Mouse (Mus musculus) lung, postnatal 4 days (tissue): ENCODE results near the gene Fzr1.

Source experiments
- DNase-seq, 2 experiments: peaks; one replicate each; pipeline ENCODE4 v3.0.0; 2021

Gene Fzr1

DNA sequence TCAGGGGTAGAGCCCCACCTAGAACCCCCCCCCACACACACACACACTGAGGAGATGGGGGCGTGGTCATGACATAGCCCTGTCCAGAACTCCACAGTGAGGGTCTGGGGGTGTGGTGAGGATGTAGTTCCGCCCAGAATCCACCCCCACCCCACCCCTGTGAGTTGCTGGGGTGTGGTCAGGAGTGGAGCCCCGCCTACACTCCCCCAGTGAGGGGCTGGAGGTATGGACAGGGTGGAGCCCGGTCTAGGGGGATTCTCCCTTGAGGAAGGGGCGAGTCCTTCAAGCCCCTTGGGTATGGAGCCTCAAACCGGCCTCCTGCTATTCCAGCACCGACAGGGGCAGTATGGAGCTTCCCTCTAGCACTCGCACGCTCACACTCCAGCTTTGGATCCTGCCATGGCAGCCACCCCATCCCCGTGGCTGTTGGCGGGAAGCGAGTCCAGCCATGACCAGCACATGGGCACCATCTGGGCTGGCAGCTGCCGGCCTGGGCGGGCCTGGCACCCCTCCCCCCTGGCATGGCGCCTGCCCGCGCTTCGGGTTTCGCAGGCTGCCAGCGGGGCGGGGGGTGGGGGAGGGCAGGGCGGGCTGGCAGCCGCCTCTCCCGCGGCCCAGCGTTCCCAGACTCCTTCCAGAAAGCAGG lies 38.4 kb upstream of the Fzr1 start:
- DNase-seq = peak; percentile 86 to 93

DNA sequence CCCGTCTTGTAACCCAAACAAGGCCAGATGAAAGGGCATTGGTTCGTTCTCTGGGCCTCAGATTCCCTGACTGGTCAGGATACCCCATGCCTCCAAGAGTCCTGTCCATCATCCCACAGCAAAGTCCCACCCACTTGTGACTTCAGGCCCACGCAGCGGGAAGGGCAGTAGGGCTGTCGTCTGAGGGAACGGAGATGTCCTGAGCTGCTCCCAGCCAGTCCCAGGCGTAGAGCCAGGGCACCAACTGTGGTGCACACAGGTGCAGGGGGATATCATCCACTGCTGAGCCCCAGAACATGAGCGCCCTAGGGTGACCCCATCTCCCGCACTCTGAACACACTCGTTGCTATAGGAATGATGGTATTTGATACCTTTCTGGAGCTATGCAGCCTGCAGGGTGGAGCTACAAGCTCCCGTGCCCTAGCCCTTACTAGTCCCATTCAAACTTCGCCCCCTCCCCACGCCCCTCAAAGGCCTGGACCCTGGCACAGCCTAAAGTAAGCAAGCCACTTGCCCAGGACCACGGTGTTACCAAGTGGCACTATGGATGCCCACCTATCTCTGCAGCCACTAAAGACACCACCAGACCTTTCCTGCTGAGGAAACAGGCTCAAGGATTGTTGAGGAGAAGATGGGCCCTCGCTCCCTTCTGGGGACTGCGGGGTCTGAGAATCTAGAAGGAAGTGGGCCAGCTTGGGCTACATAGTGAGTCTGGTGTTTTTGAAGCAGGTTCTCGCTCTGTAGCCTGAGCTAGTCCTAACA lies 37.4 kb upstream of the Fzr1 start:
- DNase-seq = no peak

DNA sequence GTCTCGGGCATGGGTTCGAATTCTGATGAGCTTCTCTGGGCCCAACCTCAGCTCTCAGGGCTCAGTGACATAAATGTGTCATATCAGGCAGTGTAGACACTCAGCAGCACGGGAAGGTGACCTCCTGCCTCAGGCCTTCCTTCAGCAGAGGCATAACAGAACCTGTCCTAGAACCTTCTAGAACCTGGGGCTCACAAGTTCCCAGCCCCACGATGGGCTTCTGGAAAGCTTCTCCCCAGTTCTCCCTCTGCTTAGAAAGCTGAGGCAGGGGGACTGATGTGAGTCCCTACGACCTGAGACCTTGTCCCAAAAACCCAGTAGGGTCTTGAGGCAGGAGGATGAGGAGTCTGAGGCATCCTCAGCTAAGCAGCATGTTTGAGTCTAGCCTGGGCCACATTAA lies 36.8 kb upstream of the Fzr1 start:
- no peak for DNase-seq

DNA sequence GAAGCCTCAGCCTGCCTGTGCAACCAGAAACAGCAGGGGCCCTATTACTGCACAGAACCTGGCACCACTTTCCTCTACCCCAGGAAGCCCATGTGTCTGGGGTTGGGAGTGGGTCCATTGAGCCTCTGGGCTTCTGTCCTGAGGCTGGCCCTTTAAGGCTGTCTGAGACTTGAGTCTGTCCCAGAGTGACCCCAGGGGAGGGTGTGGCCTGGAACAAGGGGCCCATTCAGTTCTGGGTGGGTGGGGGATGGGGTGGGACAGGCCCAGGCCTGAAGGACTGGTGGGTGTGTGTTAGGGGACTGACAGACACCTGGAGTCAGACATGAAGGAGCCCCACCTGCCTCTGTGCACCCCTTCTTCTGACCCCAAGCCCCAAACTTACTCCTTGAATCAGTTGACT lies 36.4 kb upstream of the Fzr1 start:
- DNase-seq = peak in 1 of 2 experiments; percentile 57

DNA sequence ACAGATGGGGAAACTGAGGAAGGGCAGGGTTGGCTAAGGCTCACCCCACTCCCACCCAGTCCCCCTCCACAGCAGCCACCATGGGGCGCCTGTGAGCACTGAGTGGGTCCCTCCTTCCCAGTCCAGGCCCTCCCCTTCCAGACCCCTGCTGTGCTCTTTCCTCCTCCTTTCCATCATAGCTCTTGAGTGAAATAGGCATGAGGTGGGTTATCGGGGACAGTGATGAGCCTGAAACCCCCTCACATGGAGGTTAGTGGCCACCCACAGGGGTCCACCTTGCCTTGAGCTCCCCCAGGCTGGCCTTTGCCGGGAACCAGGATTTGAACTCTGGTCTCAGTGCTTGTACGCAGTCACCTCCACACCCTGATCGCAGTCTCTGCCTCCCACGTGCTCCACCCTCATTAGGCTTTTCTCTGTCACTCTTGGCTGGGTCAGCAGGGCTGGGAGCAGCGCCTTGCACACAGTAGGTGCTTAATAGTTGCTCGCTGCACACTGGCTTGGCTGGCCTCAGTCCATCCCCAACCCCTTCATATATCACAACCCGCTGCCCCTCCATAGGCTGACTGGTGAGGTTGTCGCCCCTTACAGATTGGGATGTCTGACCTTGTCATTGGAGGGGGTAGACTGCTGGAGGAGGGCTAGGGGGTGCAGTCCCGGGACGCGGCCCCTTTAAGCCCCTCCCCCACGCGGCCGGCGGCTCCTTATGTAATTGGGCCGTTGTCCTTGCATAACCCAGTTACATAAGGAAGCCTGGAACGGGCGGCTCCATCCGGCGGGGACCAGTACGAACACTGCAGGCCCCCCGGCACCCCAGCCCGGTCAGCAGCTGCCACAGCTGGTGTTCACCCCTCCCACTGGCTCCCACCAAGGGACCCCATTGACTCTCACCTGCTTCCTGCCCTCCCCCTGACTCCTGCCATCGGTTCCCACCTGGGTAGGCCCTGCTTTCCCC lies 35.3 kb upstream of the Fzr1 start:
- DNase-seq = peak; percentile 90 to 93

DNA sequence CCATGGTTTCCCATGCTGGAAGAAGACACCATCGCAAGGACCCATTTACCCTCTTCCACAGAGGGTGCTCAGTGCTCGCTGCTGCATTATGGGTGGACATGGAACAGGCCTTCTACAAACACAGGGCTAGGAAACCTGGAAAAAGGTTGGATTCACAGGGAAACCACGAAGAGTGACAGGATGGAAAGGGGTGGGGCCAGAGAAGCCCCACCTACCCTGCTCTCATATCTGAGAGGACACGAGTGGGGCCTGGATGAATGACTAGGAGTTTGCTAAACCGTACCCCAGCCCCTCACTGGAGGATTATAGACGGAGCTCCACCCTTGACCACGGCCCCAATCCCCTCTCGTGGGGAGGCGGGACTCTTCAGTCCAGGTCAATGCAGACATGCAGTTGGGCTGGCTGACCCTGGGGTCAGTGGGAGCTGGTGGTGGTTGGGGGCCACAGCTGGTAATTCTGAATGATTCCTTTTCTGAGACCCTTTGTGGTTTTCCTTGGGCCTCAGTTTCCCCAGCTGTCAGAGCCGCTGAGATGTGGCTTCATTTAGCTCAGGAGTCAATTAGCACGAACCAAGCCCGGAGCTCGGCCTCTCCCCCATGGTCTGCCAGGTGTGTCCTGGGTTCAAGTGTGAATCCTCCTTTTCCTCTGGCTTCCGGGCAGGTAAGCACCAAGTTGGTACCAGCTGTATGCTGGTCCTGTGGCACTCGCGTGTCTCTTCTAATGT lies 34.4 kb upstream of the Fzr1 start:
- DNase-seq = no peak

DNA sequence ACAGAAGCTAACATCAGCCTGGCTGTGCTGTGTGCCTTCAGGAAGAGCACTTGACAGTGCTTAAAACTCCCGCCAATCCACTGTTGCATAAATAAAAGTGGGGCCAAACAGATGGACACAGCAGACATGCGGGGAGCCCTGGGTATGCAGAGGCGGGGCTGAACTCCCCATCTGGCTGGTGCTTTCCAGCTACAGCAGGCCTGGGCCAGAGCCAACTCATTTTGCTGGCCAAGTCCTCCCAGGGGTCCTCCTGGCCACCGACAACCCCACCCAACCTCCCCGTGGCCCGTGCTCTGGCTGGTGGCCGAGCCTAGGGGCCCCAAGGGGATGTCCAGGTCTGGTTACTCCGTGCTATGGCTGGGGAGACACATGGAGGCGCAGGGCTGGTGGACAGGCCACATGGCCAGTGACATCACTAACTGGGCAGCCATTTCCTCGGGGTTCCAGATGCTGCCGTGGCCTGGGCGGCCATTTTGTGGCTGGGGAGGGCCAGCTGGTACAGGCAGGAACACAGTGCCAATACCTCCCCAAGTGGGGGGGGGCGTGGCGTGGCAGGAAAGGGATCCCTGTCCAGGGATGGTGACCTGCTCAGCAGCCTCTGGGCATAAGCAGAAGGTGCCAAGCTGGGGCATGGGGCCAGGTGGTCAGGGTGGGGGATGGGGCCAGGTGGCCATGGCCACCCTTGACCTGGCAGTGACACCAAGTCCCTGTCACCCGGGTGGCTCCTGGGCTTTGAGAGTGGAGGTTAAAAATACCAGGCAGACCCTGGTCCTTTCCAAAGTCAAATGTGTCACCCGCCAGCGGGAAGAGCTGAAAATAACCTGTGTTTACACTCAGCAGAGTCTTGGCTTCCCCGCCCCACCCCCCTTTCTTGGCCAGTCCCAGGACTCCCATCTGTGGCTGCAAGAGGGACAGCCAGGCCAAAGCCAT lies 33.4 kb upstream of the Fzr1 start:
- DNase-seq = peak; percentile 80 to 91

DNA sequence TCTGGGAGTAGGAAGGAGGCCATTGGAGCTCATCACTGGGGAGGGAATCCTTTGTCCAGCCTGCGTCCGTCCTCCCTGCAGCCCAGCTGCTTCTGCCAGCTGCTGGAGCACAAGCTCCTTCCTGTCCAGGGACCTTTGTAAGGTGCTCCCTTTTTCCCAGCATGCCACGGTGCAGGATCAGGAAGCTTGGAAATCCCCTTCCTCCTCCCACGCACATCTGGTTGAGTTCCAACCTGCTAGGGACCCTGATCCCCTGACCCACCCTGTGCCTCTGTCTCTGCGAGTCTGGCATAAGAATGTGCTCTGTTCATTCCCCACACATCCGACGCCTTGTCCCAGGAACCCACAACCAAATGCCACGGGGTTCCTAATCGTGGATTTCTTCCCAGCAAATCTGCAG lies 32.7 kb upstream of the Fzr1 start:
- no peak for DNase-seq

DNA sequence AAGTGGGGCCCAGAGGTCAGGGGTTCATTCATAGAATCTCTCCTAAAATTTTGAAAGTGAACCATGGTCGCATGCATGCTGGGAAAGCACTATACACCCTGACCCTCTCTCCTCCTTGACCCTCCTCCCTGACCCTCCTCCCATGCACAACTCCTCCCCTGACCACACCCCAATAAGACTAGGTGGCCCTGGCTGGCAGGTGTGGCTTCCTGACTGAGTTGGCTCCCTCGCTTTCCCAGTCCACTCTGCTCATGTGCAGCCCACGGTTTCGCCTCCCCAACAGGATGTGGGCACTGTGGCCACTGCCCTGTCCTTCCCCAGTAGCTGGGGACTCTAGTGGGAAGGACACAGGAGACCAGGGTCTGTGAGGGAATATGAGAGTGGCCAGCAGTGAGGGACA lies 32.0 kb upstream of the Fzr1 start:
- DNase-seq = no peak

DNA sequence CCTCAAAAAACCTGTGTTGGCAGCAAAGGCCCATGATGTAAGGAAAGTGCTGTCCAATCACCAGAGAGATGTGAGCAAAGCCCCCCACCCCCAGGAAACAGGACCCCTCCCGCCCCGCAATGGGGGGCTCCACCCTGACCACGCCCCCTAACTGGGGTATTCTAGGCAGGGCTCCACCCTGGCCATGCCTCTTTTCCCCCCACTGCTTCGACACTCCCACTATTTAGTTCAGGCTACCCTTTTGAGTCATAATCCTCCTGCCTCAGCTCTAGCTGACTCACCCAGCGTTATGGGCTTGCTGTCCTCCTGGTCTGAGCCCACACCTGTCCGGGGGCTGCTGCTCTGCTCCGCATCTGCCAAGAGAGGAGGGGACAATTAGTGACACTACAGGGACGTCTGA lies 31.0 kb upstream of the Fzr1 start:
- no peak for DNase-seq

DNA sequence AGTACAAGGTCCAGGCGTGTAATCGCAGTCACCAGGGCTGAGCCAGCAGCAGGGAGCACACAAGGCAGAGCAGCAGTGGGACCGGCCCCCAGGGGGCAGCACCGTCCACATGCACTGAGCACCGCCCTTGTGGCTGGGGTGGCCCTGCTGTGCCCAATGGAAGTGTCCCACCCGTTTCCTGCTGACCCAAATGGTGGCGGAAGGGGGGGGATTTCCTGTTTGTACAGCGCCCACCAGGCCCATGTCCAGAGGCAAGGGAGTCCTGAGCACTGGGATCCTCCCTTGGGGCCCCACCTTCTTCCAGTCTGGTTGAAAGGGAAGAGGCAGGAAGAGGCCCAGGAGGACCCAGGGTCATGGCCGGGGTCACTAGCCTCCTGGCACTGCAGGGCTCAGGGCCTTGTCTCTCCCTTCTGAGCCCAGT lies 30.6 kb upstream of the Fzr1 start:
- peak; percentile 94 to 96 for DNase-seq

DNA sequence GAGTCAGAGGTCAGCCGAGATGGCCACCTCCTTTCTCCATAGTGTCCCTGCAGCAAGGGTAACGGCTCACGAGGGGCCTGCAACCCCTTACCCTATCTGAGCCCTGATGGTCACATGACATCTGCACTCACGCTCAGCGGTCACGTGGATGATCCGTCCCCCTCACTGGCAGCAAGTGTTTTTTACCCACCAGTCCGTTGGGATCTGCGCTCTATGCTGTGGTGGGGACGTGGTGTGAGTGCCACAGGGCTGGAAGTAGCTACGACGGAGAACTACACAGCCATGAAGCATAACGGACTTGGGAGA lies 30.1 kb upstream of the Fzr1 start:
- no peak for DNase-seq

DNA sequence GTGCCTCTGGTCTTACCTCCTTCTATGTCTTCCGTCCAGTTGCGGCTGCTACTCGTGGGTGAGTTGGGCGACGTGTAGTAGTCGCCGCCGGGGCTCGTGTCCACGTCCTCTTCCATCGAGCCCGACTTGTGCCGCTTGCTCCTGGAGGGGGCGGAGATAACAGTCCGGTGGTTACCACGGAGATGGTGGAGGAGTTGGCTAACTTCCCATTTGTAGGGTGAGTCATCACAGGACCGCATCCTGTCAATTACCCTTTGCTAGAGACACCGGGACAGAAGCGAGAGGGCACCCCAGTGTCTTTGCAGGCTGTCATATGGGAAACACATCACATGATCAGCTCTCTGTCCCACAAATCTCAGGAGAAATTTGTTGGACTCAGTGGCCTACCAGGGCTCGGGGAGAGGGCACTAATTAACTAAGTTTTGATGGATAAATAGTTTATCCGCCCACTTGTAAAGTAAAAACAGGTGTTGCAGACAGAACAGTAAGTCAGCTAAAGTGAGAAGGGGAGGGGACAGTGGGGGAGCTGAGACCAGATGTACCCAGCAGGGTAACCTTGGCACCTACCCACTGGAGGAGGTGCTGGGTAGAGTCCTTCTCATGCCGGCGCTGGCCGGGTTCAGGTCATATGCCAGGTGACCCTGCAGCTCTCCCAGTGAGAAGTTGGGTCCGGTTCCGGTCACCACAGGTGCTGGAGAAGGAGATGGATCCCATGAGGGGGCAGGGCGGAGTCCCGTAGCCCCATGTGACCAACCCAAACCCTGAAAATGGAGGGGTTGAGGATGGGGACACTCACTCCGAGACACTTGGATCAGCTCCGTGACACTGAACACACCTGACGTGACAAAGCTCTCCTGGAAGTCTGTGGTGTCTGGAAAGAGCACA lies 29.5 kb upstream of the Fzr1 start:
- peak; percentile 90 for DNase-seq

DNA sequence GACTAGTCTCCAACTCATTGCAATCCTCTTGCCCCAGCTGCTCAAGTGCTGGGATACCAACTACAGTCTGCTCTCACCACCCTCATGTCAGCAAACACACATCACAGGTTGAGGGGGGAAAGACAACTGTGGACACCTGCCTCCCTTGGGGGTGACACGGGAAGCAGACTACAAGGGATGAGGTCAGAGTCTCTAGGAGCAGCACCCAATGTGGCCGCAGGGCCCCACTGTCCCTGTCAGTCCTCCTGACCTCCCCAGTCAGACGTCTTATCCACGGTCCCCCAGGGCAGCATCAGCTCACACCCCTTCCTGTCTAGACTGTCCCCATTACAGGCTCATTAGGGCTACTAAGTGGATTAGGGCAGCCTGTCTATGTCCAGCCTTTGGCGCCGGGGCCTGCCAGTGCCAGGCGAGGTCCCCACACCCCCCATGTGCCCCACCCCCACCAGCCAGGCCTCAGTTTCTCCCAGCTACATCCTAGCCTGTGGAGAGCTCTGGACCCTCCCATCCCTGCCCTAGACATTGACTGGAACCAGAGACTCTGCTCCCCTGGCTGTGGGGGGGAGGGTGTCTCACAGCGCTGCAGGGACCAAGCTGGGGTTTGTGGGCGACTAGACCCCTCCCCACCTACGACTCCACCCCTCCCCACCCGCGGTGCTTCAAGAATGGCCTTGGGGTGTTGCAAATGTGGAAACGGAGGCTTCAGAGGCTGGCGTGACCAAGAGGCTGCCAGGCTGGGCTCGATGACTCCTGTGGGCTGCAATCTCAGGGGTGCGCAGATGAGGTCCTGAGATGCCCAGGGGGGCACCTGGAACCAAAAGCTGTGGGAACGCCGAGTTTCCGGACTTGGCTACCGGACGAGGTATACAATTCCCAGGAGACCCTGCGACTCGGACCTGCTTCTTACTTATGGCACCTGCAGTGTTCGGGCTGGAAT lies 28.5 kb upstream of the Fzr1 start:
- no peak for DNase-seq

DNA sequence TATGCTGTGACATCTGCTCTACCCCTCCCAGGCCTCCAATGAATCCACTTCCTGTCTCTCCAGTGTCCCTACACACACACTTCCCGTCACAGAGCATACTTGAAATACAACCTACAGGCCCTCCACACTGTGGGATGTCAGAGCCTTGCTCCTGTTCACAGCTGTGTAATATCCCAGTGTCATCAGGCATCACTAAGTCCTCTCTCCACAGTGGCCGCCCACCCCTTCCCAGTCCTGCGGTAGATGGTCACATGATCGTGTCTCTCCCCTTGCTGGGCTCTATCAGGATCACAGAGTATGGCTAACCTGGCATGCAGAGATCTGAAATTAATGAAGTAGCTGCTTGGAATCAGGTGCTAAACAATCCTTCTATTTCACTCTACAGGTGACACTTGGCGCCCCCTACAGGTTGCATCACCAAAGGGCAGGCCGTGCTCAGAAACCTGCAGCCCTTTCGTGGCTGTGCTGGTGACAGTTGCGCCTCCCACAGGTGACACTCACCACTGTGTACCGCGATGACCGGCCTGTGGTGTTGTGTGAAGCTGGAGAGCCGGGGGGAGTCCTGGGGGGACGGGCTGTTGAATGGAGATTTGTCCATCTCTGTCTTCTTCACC lies 27.4 kb upstream of the Fzr1 start:
- DNase-seq = peak in 1 of 2 experiments; percentile 80

DNA sequence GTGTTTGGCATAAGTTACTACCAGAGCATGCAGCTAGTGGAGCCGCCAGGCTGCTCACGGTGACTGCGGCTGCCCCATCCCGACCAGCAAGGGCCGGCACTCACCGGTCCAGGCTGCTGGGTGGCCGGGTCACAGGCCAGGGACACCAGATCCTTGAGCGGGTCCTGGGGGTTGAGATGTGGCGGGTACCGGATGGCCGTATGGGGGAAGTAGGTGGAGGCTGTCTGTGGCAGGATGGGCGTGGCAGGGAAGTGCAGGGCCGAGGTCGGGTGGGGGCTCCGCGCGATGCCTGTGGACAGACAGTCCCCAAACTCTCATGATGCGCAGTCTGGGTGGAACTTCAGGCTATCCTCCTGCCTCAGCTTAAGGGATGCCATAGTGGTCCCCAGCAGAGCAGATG lies 26.4 kb upstream of the Fzr1 start:
- peak; percentile 74 to 79 for DNase-seq

DNA sequence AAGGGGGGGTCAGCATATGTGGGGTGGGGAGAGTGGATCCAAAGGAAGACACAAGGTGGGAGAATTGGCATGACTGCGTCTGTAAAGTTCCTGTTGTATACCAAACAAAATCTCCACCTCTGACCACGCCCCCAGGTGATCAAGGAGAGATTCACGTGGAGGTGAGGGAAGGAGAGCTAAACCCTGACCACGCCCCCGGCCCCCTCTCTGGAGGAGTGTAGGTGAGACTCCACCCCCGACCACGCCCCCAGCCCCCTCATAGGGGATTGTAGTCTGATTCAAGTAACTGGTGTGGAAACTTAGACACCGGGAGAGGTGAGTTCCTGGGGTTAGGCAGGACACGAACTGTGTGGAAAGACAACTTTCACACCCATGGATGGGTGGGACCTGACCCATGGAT lies 25.8 kb upstream of the Fzr1 start:
- DNase-seq = no peak

DNA sequence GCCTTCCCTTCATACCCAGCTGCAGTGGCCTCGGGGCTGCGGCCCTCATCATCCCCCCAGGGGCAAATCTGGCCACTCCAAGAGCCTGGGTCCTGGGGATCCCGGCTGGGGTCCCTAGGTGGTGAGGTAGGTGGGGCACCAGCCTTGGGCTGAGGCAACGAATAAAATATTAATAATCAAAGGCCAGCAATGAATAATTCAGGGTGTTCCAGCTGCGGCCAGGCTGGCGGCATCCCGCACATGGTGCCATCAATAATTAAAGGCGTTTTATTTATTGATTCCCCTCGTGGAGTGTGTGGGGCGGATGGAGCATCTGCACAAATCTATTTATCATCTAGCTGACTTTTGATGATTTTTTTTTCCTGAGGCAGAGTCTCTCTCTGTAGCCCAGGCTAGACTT lies 25.2 kb upstream of the Fzr1 start:
- DNase-seq = no peak

DNA sequence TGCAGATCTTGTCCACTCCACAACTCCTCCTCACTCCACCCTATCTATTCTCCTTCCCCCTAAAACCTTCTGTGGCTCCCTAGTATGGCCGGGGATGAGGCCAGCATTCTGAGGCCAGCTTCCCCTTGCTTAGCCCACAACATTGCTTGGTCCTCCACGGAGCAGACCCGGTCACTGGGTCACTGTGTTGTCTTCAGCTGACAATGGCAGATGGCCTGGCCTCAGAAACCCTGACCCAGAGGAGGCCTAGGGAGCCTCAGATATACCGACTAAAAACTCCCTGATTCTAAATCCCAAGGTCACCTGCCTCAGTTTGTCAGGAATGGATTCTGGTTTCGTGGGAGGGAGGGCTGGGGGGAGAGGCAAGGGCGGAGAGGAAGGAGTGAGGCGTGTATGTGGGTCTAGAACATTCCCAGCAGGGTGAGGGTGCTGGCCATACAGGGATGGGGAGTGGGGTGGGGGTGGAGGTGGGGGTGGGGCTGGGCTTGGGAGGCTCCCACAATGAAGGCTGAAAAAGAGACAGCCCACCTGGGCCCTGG lies 24.0 kb upstream of the Fzr1 start:
- no peak for DNase-seq
